Mouse (Mus musculus) ES-E14 (cell line): ENCODE data around the gene Map7d1.

Source experiments
- HCFC1 ChIP-seq: IDR thresholded peaks from 2 replicates; pipeline ENCODE4 v1.6.1; 2012; ENCODE audit warnings: low read length, inconsistent platforms, borderline replicate concordance; ENCODE audit not compliant: insufficient read depth
- MAFK ChIP-seq: IDR thresholded peaks from 2 replicates; pipeline ENCODE4 v1.6.1; 2014; ENCODE audit warnings: mild to moderate bottlenecking, low read depth, low read length, inconsistent platforms; ENCODE audit not compliant: insufficient read depth

DNA sequence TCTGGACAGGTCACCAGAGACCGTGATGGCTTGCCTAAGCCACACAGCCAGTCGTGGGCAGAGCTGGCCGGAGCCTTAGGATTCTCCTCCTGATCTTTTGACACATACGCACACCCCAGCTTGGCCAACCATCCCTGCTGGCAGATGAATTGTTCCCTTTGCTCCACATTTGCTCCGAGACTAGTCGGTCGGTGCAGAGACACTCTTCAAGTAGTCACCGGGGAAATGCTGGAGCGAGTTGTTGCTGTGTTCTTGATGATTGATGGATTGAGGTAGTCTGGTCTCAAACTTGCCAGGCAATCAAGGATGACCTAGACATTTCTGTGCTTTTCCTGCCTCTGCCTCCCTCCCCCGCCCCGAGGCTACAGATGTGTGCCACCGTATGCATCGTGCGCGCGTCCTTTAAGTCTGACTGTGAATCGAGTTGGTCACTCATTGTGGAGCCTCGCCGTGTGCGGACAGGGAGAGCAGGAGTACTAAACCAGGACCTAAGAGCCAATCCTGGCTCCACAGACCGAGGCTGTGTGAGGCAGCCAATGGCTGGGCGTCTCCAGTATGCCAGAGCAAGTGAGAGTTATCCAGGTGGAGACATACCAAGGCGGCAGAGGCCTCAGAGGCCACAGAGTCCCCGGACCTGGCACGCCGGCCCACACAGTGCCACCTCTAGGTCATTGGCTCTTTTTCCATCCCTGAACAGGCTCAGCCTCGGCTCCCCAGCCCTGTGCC lies 45.6 kb upstream of the Map7d1 start:
- no peak for TF ChIP-seq MAFK
- no peak for TF ChIP-seq HCFC1
